Mouse (Mus musculus) layer of hippocampus, adult 9-11 months (tissue): Measurements from ENCODE around the gene Plekhd1.

ENCODE experiments used
- DNase-seq: peaks from one replicate; pipeline ENCODE4 v3.0.0; 2022

The Plekhd1 gene

GRCm38 (mm10) chr12:80692269-80692972, at the start of gene Plekhd1:
Plekhd1 (plus strand) TSS chr12:80692591.
- DNase-seq: peak; percentile 36

DNA sequence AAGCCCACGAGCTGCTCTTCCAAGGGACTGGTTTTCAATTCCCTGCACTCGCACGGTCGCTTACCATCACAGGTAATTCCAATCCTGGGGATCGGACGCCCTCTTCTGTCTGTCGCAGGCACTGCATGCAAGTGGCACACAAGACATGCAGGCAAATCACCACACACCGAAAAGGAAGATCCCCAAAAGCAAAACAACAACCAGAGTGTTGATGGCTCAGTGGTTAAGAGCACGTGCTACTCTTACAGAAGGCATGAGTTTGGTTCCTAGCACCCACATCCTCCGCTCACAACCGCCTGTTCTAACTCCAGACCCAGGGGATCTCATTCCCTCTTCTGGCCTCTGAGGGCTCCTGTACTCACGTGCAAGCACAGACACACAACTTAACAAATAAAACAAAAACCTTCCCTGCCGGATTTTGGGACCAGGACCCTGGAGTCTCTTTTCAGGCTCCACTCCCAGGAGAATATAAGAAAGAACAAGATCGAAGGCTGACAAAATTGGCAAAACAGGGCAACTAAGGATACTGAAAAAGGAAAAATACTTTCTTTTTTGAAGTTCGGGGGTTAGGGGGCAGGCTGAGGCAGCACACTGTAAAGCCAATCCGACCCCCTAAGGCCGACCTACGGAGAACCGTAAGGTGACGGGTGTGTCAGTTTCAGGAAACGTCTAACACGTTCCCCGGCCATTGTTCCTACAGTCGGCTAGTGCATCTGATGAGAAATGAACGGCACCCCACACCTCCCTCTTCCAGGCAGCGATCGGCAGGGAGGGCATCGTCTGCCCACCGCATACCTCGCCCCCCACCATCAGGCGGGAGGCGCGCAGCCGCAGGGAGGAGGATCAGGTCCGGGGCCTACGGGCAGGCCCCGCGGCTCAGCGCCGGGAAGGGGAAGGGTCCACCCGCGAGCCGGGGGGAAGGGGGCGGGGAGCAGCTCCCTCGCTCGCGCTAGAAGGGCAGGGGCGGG, 49.4 kb upstream of the Plekhd1 start:
- peak; percentile 16 for DNase-seq

DNA sequence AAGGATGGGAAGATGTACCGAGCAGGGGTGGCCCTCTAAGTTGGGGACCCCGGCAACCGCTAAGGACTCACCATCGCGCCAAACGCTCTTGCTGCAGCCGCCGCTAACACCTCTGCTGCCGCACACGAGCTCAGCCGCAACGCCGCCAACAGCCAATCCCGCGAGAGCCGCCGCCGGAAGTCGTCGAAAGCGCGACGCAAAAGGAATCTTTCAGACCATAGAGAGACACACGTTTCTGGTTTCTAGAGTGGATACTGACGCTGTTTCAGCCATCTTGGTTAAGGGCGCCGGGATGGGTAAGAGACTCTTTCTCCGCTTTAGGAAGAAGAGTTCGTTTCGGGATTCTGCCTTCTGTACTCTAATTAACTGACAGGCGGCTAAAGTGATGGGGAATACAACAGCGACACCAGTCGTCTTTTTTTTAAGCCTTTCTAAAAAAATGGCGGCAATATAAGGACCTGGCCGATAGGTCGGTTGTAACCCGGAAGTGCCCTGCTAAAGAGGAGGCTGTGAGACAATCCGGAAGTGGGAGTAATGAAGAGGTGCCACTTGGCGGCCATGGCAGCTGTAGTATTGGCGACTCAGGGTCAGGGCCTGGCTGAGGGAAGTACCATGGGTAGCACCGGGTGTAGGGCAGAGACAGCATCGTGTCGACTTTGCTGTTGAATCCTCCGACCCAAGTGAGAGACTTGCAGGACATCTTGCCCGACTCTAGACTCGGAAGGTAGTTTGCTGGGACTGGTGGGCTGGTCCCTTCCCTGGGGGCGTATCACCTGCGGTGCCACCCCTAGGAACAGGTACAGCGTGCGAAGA, 48.5 kb upstream of the Plekhd1 start, which contains the start of the genes Slc39a9 and Erh:
Gene Slc39a9 (plus strand): TSS at position 191 of the 813 bp plus-strand sequence.
Gene Erh (minus strand): TSS at position 649 of the 813 bp plus-strand sequence.
- DNase-seq: peak; percentile 95

DNA sequence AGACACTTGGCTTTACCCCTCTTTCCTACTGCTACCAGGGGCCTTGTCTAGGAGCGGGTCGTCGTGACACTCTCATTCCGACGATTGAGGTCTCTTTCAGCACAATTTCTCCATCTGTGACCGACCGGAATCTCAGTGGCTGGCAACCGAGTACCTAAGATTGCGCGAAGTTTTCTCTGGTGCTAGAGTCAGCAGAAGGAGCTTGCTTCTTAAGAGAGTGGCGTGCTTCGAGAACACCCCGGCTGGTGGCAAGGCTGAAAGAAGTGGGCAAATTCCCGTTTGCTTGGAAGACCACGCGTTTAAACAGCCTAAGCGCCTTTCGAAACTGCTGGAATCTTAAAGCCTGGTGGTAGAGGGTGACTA, 47.9 kb upstream of the Plekhd1 start:
- DNase-seq: no peak

GRCm38 (mm10) chr12:80646377-80646776, 46.0 kb upstream of the Plekhd1 start:
- no peak for DNase-seq

DNA sequence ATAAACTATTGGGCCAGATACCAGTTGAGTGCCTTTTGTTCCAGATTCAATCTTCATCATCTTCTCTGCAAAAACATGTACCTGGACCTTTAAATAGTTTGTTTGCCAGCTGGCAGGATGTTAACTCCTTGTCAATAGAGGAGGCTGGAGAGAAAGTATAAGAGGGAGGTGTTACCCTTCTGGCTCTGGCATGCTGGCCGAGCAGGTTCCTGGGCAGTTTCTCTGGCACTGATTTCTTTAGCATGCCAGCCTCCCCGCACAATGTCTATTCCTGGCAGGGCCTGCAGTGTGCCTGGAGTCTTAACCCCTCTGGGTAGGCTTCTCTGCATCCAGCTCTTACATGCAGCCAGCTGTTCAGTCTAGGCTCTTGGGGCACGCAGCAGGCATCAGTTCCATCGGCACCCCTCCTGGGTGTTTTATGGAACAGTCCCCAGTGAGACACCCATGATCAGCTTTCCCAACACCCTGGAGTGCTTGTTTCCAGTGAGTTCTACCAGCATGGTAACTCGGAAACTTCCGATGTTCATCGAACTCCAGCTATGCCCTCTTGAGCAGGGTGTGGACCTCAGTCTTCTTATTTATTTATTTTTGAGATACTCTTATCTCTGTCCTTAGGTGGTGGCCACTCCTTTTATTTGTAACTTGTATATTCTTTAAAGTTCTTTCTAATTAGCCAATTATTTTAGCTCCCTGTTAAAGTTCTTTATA, 38.3 kb upstream of the Plekhd1 start:
- DNase-seq: no peak

DNA sequence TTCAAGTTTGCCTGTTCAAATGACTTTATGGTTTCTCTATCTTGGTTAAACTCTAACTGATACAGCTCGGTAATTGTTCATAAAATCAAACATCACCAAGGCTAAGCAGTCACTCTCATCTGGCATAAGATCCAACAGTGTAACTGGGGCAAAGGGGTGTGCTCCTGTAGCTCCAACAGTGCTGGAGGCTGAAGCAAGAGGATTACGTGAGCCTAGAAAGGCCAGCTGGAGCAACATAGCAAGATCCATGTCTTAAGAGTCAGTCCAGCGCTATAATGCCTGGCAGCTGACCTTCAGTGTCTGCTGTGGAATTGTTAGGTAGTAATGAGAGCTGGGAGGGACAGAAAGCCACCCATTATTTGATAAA, 37.7 kb upstream of the Plekhd1 start:
- no peak for DNase-seq

GRCm38 (mm10) chr12:80658661-80659060, 33.7 kb upstream of the Plekhd1 start:
- DNase-seq: peak; percentile 15

DNA sequence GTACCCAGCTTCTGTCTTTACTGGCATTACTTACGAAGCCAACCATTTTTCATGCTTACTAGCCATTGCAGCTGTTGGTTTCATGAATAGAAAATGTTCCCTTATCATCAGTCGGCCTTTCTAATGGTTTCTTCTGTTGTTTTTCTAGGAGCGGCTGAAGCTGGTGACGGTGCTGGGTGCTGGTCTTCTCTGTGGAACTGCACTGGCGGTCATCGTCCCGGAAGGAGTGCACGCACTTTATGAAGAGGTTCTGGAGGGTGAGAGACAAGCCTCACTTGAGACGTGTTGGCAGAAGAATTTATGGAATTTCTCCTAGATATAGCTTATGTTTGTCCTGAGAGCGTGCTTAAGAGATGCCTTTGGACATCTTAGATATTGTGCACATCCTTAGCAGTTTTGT, 30.1 kb upstream of the Plekhd1 start:
- DNase-seq: no peak

DNA sequence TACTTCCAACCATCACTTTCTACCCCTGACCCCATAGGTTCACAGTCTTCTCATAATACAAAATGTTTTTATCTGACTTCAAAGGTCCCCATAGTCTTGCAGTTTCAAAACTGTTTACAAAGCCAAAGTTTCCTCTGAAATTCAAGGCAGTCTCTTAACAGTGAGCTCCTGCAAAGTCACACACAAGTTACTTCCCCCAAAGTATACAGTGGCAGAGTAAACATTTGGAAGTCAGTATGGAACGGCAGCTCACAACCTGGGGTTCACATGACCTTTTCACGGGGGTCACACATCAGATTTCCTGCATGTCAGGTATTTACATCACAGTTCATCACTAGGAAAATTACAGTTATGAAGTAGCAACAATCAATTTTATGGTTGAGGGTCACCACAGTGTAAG, 28.5 kb upstream of the Plekhd1 start:
- DNase-seq: no peak

DNA sequence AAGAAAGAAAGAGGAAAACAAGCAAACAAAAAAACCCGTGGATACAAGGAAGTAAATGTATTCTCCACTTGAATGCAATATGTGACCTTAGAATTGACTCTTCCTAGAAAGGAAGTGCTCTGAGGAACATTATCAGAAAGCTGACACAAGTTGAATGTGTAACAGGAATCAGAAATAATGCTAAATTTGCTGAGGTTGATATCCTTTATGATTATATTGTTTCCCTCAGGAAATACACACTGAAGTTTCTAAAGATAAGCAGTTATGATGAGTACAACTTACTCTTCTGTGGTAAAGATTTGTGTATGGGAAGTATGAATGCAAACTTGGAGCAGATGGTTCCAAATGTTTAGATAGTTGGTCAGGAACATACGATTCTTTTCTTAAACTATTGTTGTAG, 24.0 kb upstream of the Plekhd1 start:
- DNase-seq: no peak

GRCm38 (mm10) chr12:80673170-80673569, 19.2 kb upstream of the Plekhd1 start:
- peak; percentile 42 for DNase-seq

DNA sequence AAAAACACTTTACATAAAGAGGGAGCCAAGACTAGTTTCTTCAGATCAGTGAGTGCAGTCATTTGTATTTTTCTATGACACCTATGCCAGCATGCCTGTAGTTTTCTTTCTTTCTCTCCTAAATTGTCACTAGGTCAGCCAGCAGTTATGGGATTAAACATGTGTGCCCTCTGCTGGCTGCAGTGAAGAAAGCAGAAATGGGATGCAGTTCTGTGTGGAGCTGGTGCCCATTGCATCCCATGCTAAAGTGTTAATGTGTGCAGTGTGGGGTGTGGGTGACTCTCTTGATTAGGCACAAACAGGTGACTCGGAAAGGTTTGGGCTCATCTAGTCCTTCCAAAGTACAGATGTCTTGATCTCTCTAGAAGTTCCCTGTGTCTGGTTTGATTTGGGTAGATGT, 11.1 kb upstream of the Plekhd1 start:
- peak; percentile 25 for DNase-seq

- no peak for DNase-seq
Measured at GRCm38 (mm10) chr12:80683554-80683953, 8.8 kb upstream of the Plekhd1 start.

DNA sequence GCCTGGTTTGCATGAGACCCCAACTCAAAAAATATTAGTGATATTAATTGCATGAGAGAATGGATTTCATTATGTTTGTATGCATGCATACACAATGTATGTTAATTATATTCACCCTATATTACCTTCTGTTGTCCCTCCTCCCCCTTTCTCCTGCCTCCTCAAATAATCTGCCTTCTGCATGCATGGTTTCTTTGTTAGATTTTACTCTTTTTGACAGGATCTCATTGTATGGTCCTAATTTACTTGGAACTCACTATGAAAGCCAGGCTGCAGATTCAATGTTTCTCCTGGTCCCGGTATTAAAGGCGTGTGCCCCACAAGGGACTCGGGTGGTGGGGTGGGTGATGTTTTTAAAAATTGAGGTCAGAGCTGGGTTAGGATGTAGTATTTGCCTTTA, 8.1 kb upstream of the Plekhd1 start:
- DNase-seq: no peak

GRCm38 (mm10) chr12:80687788-80688211, 4.6 kb upstream of the Plekhd1 start:
- peak; percentile 41 for DNase-seq

DNA sequence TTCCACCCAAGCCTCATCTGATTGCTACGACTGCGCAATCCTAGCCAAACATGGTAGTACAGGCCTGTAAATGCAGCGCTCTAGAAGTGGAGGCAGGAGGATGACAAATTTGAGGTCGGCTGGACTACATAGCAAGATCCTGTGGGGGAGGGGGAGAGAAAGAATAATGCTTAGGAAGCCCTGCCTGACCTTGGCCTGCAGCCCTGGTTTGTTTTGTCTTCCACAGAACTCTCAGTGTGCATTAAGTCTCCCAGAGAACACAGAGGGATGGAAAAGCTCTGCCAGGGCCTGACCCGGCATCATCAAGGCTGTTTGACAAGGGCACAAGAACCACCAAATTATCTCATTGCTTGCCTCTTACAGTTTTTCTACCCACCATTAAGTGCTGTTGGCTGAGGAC, 2.7 kb upstream of the Plekhd1 start:
- DNase-seq: no peak

GRCm38 (mm10) chr12:80691671-80692091, 710 bp upstream of the Plekhd1 start:
- DNase-seq: no peak

- no peak for DNase-seq
Measured at GRCm38 (mm10) chr12:80693700-80694099, 1.3 kb downstream of the Plekhd1 start.

GRCm38 (mm10) chr12:80695004-80695403, 2.6 kb downstream of the Plekhd1 start:
- no peak for DNase-seq

- no peak for DNase-seq
Measured at GRCm38 (mm10) chr12:80698526-80699143, 6.2 kb downstream of the Plekhd1 start.

GRCm38 (mm10) chr12:80699144-80699531, 6.7 kb downstream of the Plekhd1 start:
- no peak for DNase-seq
